Mouse (Mus musculus) urinary bladder, adult 2 months (tissue): Measurements from ENCODE around the gene Mtif2. TPM values are rescaled to one million over a fixed set of nuclear protein-coding genes. Genes with fewer than 3 reads are reported as not detected.
A peak's percentile ranks its signal among the peaks of the same experiment; 100 is the strongest.
"Not testable (repeated sequence)": the region's sequence is repeated elsewhere in the genome, so short reads cannot be mapped to it uniquely, and the experiment has no call there.

ENCODE experiments used
- DNase-seq: peaks from one replicate; pipeline ENCODE4 v3.0.0; 2022; ENCODE audit warnings: low spot score
- polyA plus RNA-seq: library from polyadenylated mRNA; depleted of rRNA; stranded (reverse); fragments of >200 nt; gene quantifications from 2 replicates; pipeline ENCODE4 v1.2.3, GENCODE M21; 2012; rRNA removed

The Mtif2 gene
- polyA plus RNA-seq: 23.8 and 24.3 TPM in 2 replicates

- peak; percentile 64 for DNase-seq
These were observed at the start of gene Mtif2 for GRCm38 (mm10) chr11:29525988-29526794. Gene Mtif2 (plus strand): TSS chr11:29526408.

GRCm38 (mm10) chr11:29493135-29493534, 33.1 kb upstream of the Mtif2 start:
- no peak for DNase-seq

- no peak for DNase-seq
These were observed 29.2 kb upstream of the Mtif2 start for GRCm38 (mm10) chr11:29496962-29497361.

GRCm38 (mm10) chr11:29503948-29504893, 22.0 kb upstream of the Mtif2 start:
- DNase-seq: no peak

GRCm38 (mm10) chr11:29504899-29505625, 21.1 kb upstream of the Mtif2 start:
- DNase-seq: no peak

GRCm38 (mm10) chr11:29509421-29509820, 16.8 kb upstream of the Mtif2 start:
- no peak for DNase-seq

- no peak for DNase-seq
These were observed 13.2 kb upstream of the Mtif2 start for GRCm38 (mm10) chr11:29512818-29513535.

- no peak for DNase-seq
These were observed 11.9 kb upstream of the Mtif2 start for GRCm38 (mm10) chr11:29514325-29514681.

- DNase-seq: peak; percentile 79
These were observed 11.4 kb upstream of the Mtif2 start, which contains the start of gene Prorsd1 for GRCm38 (mm10) chr11:29514682-29515412. Gene Prorsd1 (minus strand): TSS chr11:29515033.

GRCm38 (mm10) chr11:29538201-29538600, 12.0 kb downstream of the Mtif2 start:
- DNase-seq: no peak

GRCm38 (mm10) chr11:29544225-29544945, 18.2 kb downstream of the Mtif2 start:
- DNase-seq: no peak

- not testable (repeated sequence) for DNase-seq
These were observed 19.0 kb downstream of the Mtif2 start for GRCm38 (mm10) chr11:29545150-29545752.

GRCm38 (mm10) chr11:29546297-29546696, 20.1 kb downstream of the Mtif2 start:
- not testable (repeated sequence) for DNase-seq

- no peak for DNase-seq
These were observed 20.6 kb downstream of the Mtif2 start for GRCm38 (mm10) chr11:29546762-29547161.

GRCm38 (mm10) chr11:29547249-29547751, 21.1 kb downstream of the Mtif2 start:
- no peak for DNase-seq

- DNase-seq: peak; percentile 89
These were observed 21.7 kb downstream of the Mtif2 start, which contains the start of the genes Clhc1 and Rps27a for GRCm38 (mm10) chr11:29547752-29548503. Gene Clhc1 (plus strand): TSS chr11:29547950. Gene Rps27a (minus strand): TSS chr11:29548109.

- no peak for DNase-seq
These were observed 22.6 kb downstream of the Mtif2 start for GRCm38 (mm10) chr11:29548504-29549424.
